Mouse (Mus musculus) liver, embryonic 11.5 days (tissue): ENCODE data around the gene Trpc1. TPM values are rescaled to one million over a fixed set of nuclear protein-coding genes. Genes with fewer than 3 reads are reported as not detected.

ENCODE experiments used
- ATAC-seq: fragments of 200-750 bp; cut with Nextera tagmentation; replicated peaks from 2 replicates; pipeline ENCODE4 v1.8.0; 2017; ENCODE audit warnings: moderate number of reproducible peaks, mild to moderate bottlenecking, moderate TSS enrichment, moderate library complexity; ENCODE audit not compliant: low FRiP score
- DNase-seq: peaks from one replicate; pipeline ENCODE4 v3.0.0-alpha.2; 2017; ENCODE audit warnings: low spot score
- H3K27ac ChIP-seq: fragments of 300-500 bp; sonication (generic); 2 replicates; pipeline ENCODE4 v1.5.1; 2014; ENCODE audit warnings: mild to moderate bottlenecking, low read depth, low read length, control low read depth
- H3K27me3 ChIP-seq: fragments of 300-500 bp; sonication (generic); replicated peaks from 2 replicates; pipeline ENCODE4 v1.6.1; 2014; ENCODE audit warnings: low read length, mixed read lengths; ENCODE audit not compliant: control insufficient read depth, insufficient read depth
- H3K36me3 ChIP-seq: fragments of 300-500 bp; sonication (generic); 2 replicates; pipeline ENCODE4 v1.6.1; 2014; ENCODE audit warnings: mild to moderate bottlenecking, low read length, moderate library complexity, mixed read lengths; ENCODE audit not compliant: control insufficient read depth, insufficient read depth
- H3K4me1 ChIP-seq: fragments of 300-500 bp; sonication (generic); replicated peaks from 2 replicates; pipeline ENCODE4 v1.6.1; 2014; ENCODE audit warnings: low read length, mixed read lengths; ENCODE audit not compliant: control insufficient read depth, insufficient read depth
- H3K4me2 ChIP-seq: fragments of 300-500 bp; sonication (generic); 2 replicates; pipeline ENCODE4 v1.6.1; 2014; ENCODE audit warnings: mild to moderate bottlenecking, control low read depth, moderate library complexity
- H3K4me3 ChIP-seq: fragments of 300-500 bp; sonication (generic); 2 replicates; pipeline ENCODE4 v1.5.1; 2014; ENCODE audit warnings: low read depth, low read length, control low read depth
- H3K9ac ChIP-seq: fragments of 300-500 bp; sonication (generic); 2 replicates; pipeline ENCODE4 v1.6.1; 2014; ENCODE audit warnings: low read depth, low read length, control low read depth
- H3K9me3 ChIP-seq: fragments of 300-500 bp; sonication (generic); 2 replicates; pipeline ENCODE4 v1.6.1; 2016; ENCODE audit warnings: low read length, inconsistent platforms, mixed read lengths; ENCODE audit not compliant: control insufficient read depth
- WGBS: fragments of 180-500 bp; shearing (Covaris S2); extraction: QIAGEN DNeasy Blood & Tissue Kit; methylation state at CpG from one replicate; pipeline ENCODE4 v1.1.7; 2014; 5-methylcytosine and 5-hydroxymethylcytosine counted together
- polyA plus RNA-seq: library from polyadenylated mRNA; unstranded; fragments of >200 nt; fragmentation: Nextera tagmentation; extraction: Ambion mirVana; gene quantifications from 2 replicates; pipeline ENCODE4 v1.2.1, GENCODE M21; 2014

Gene Trpc1
- polyA plus RNA-seq, 1 experiment from 2014 or later, result 1.0 TPM

- Histone ChIP-seq H3K9ac (no peak overlapping the region), H3K4me1 (no peaks in the 10 kb centered on the region), H3K27ac (no peak overlapping the region), H3K36me3 (no peaks in the 10 kb centered on the region), H3K4me2 (no peak overlapping the region), H3K9me3 (no peaks in the 10 kb centered on the region), H3K27me3 (no peaks in the 10 kb centered on the region), H3K4me3 (no peak overlapping the region)
- WGBS, result 70% methylated on average over 8 of the region's 8 CpGs
- ATAC-seq, result no peak
- no peak for DNase-seq
Observed at GRCm38 (mm10) chr9:95692823-95693222, 57.4 kb downstream of the Trpc1 start.

- Histone ChIP-seq H3K9me3 (no peaks in the 10 kb centered on the region), H3K4me3 (no peak overlapping the region), H3K4me1 (no peaks in the 10 kb centered on the region), H3K36me3 (no peaks in the 10 kb centered on the region), H3K27ac (no peak overlapping the region), H3K27me3 (no peaks in the 10 kb centered on the region), H3K9ac (no peak overlapping the region), H3K4me2 (no peak overlapping the region)
- ATAC-seq (no peak), DNase-seq (no peak)
- WGBS, result 44% methylated on average over 3 of the region's 3 CpGs
Observed at GRCm38 (mm10) chr9:95688064-95688463, 62.1 kb downstream of the Trpc1 start.

- Histone ChIP-seq H3K4me3 (no peak overlapping the region), H3K27ac (no peak overlapping the region), H3K9me3 (no peaks in the 10 kb centered on the region), H3K4me1 (no peaks in the 10 kb centered on the region), H3K27me3 (no peaks in the 10 kb centered on the region), H3K4me2 (no peak overlapping the region), H3K36me3 (no peaks in the 10 kb centered on the region), H3K9ac (no peak overlapping the region)
- WGBS, result 70% methylated on average over 11 of the region's 11 CpGs
- no peak for DNase-seq
- no peak for ATAC-seq
Observed at GRCm38 (mm10) chr9:95685660-95686440, 64.3 kb downstream of the Trpc1 start.

GRCm38 (mm10) chr9:95680691-95681090 lies 69.5 kb downstream of the Trpc1 start:
- no peaks in the 10 kb centered on the region for H3K9me3 ChIP-seq
- no peak overlapping the region for H3K27ac ChIP-seq
- no peak for ATAC-seq
- no peak overlapping the region for H3K4me2 ChIP-seq
- H3K9ac ChIP-seq, result no peak overlapping the region
- no peaks in the 10 kb centered on the region for H3K4me1 ChIP-seq
- DNase-seq, result no peak
- no peak overlapping the region for H3K4me3 ChIP-seq
- WGBS, result 81% methylated on average over 11 of the region's 11 CpGs
- H3K27me3 ChIP-seq, result no peaks in the 10 kb centered on the region
- H3K36me3 ChIP-seq, result no peaks in the 10 kb centered on the region

GRCm38 (mm10) chr9:95679966-95680365 lies 70.2 kb downstream of the Trpc1 start:
- no peak overlapping the region for H3K4me3 ChIP-seq

GRCm38 (mm10) chr9:95676021-95676420 lies 74.2 kb downstream of the Trpc1 start:
- H3K4me2 ChIP-seq, result no peak overlapping the region
- H3K9ac ChIP-seq, result no peak overlapping the region
- WGBS, result 87% methylated on average over 4 of the region's 4 CpGs
- ATAC-seq (no peak), DNase-seq (no peak)
- H3K4me3 ChIP-seq, result no peak overlapping the region
- H3K36me3 ChIP-seq, result no peaks in the 10 kb centered on the region
- H3K27ac ChIP-seq, result no peak overlapping the region
- H3K27me3 ChIP-seq, result no peaks in the 10 kb centered on the region
- no peaks in the 10 kb centered on the region for H3K4me1 ChIP-seq
- 0 out of 2 replicates have a peak, but pooled peaks cover 2% of the 10 kb centered on the region for H3K9me3 ChIP-seq

More at GRCm38 (mm10) chr9:95679966-95680365, 70.2 kb downstream of the Trpc1 start:
- Histone ChIP-seq H3K36me3 (no peaks in the 10 kb centered on the region), H3K27me3 (no peaks in the 10 kb centered on the region), H3K9ac (no peak overlapping the region), H3K9me3 (no peaks in the 10 kb centered on the region), H3K4me1 (no peaks in the 10 kb centered on the region), H3K4me2 (no peak overlapping the region), H3K27ac (no peak overlapping the region)
- DNase-seq (no peak), ATAC-seq (no peak)
- WGBS, result 76% methylated on average over 7 of the region's 7 CpGs

- Histone ChIP-seq H3K27me3 (no peaks in the 10 kb centered on the region), H3K36me3 (no peaks in the 10 kb centered on the region), H3K4me1 (no peaks in the 10 kb centered on the region), H3K4me3 (no peak overlapping the region), H3K9me3 (0 out of 2 replicates have a peak, but pooled peaks cover 2% of the 10 kb centered on the region), H3K27ac (no peak overlapping the region), H3K4me2 (no peak overlapping the region), H3K9ac (no peak overlapping the region)
- no peak for DNase-seq
- 77% methylated on average over 9 of the region's 9 CpGs for WGBS
- no peak for ATAC-seq
Observed at GRCm38 (mm10) chr9:95675064-95675699, 75.0 kb downstream of the Trpc1 start.

GRCm38 (mm10) chr9:95672760-95673159 lies 77.4 kb downstream of the Trpc1 start:
- Histone ChIP-seq H3K4me1 (no peaks in the 10 kb centered on the region), H3K27ac (no peak overlapping the region), H3K9me3 (0 out of 2 replicates have a peak, but pooled peaks cover 2% of the 10 kb centered on the region), H3K4me2 (no peak overlapping the region), H3K27me3 (no peaks in the 10 kb centered on the region), H3K9ac (no peak overlapping the region), H3K4me3 (no peak overlapping the region), H3K36me3 (no peaks in the 10 kb centered on the region)
- ATAC-seq (no peak), DNase-seq (no peak)
- WGBS, result 75% methylated on average over 6 of the region's 6 CpGs

- Histone ChIP-seq H3K4me1 (no peaks in the 10 kb centered on the region), H3K36me3 (no peaks in the 10 kb centered on the region), H3K27ac (no peak overlapping the region), H3K9me3 (0 out of 2 replicates have a peak, but pooled peaks cover 2% of the 10 kb centered on the region), H3K27me3 (no peaks in the 10 kb centered on the region), H3K4me2 (no peak overlapping the region), H3K4me3 (no peak overlapping the region), H3K9ac (no peak overlapping the region)
- 93% methylated on average over 3 of the region's 3 CpGs for WGBS
- ATAC-seq (no peak), DNase-seq (no peak)
Observed at GRCm38 (mm10) chr9:95672331-95672730, 77.8 kb downstream of the Trpc1 start.
